Mouse (Mus musculus) frontal cortex, postnatal 10 days (tissue): ENCODE data around the gene Irf2bp1.

Experiments used
- DNase-seq, 2 experiments: peaks; one replicate each; pipeline ENCODE4 v3.0.0; 2022; ENCODE audit warnings: low spot score in 2 of 2, mixed read lengths in 1 of 2

Gene Irf2bp1

GRCm38 (mm10) chr7:19000421-19000820, 3.4 kb upstream of the Irf2bp1 start:
- DNase-seq = no peak

GRCm38 (mm10) chr7:19001066-19001806, 2.6 kb upstream of the Irf2bp1 start:
- DNase-seq = no peak

- DNase-seq = no peak
These were observed 2.1 kb upstream of the Irf2bp1 start for GRCm38 (mm10) chr7:19001807-19002085.

- DNase-seq = no peak
These were observed 1.7 kb upstream of the Irf2bp1 start for GRCm38 (mm10) chr7:19002115-19002514.

GRCm38 (mm10) chr7:19002848-19003498, 871 bp upstream of the Irf2bp1 start:
- peak; percentile 59 to 71 for DNase-seq

GRCm38 (mm10) chr7:19004631-19005079, 811 bp downstream of the Irf2bp1 start:
- peak in 1 of 2 experiments; percentile 54 for DNase-seq

- DNase-seq = no peak
These were observed 1.7 kb downstream of the Irf2bp1 start for GRCm38 (mm10) chr7:19005417-19006121.

GRCm38 (mm10) chr7:19006476-19006875, 2.6 kb downstream of the Irf2bp1 start:
- peak; percentile 72 to 81 for DNase-seq

- DNase-seq = no peak
These were observed 3.5 kb downstream of the Irf2bp1 start for GRCm38 (mm10) chr7:19007026-19007977.

- no peak for DNase-seq
These were observed 6.7 kb downstream of the Irf2bp1 start for GRCm38 (mm10) chr7:19010581-19010980.

GRCm38 (mm10) chr7:19012025-19012621, 8.3 kb downstream of the Irf2bp1 start:
- no peak for DNase-seq

- no peak for DNase-seq
These were observed 9.0 kb downstream of the Irf2bp1 start for GRCm38 (mm10) chr7:19012882-19013281.

- peak in 1 of 2 experiments; percentile 7 for DNase-seq
These were observed 10.6 kb downstream of the Irf2bp1 start for GRCm38 (mm10) chr7:19014452-19014851.

- no peak for DNase-seq
These were observed 12.2 kb downstream of the Irf2bp1 start for GRCm38 (mm10) chr7:19016042-19016441.

GRCm38 (mm10) chr7:19017909-19018308, 14.1 kb downstream of the Irf2bp1 start:
- DNase-seq = no peak

- no peak for DNase-seq
These were observed 17.2 kb downstream of the Irf2bp1 start for GRCm38 (mm10) chr7:19021048-19021447.

GRCm38 (mm10) chr7:19022189-19022958, 18.5 kb downstream of the Irf2bp1 start:
- no peak for DNase-seq

GRCm38 (mm10) chr7:19023357-19023814, 19.5 kb downstream of the Irf2bp1 start, which contains the start of gene Foxa3:
Gene Foxa3 (minus strand): TSS chr7:19023538.
- DNase-seq = peak; percentile 50 to 55

GRCm38 (mm10) chr7:19024096-19024506, 20.3 kb downstream of the Irf2bp1 start, which contains the start of gene Sympk:
Gene Sympk (plus strand): TSS chr7:19024377.
- DNase-seq = peak; percentile 91 to 95
